Mouse (Mus musculus): Measurements from ENCODE around the gene Cep170b. TPM values are rescaled to one million over a fixed set of nuclear protein-coding genes. Genes with fewer than 3 reads are reported as not detected.

Gene Cep170b
- polyA plus RNA-seq, 1 experiment = 28.8 TPM

- H3K4me1 ChIP-seq (ENCODE audit: control insufficient read depth, insufficient read depth, low read length) = no peaks in the 10 kb centered on the region
- no peaks in the 10 kb centered on the region for H3K36me3 ChIP-seq (ENCODE audit: control insufficient read depth, insufficient read depth, low read length)
- H3K27ac ChIP-seq (ENCODE audit: control insufficient read depth, insufficient read depth, low read depth, low read length) = no peak overlapping the region
- no peak for TF ChIP-seq CTCF (IDR thresholded peaks at IDR 0.05; ENCODE audit: control insufficient read depth, insufficient read depth, insufficient replicate concordance, low read depth, low read length)
- no peak for TF ChIP-seq POLR2A (IDR thresholded peaks at IDR 0.05; ENCODE audit: control insufficient read depth, low read depth, low read length)
- H3K4me3 ChIP-seq (ENCODE audit: control insufficient read depth, low read depth, low read length) = no peak overlapping the region
- no peaks in the 10 kb centered on the region for H3K27me3 ChIP-seq (ENCODE audit: control insufficient read depth, insufficient read depth, low read length)
These were observed 52.1 kb downstream of the Cep170b start for GRCm38 (mm10) chr12:112772306-112772705.

GRCm38 (mm10) chr12:112773366-112773765, 53.1 kb downstream of the Cep170b start:
- Histone ChIP-seq H3K36me3 (ENCODE audit: control insufficient read depth, insufficient read depth, low read length) (no peaks in the 10 kb centered on the region), H3K4me1 (ENCODE audit: control insufficient read depth, insufficient read depth, low read length) (no peaks in the 10 kb centered on the region), H3K27me3 (ENCODE audit: control insufficient read depth, insufficient read depth, low read length) (no peaks in the 10 kb centered on the region), H3K4me3 (ENCODE audit: control insufficient read depth, low read depth, low read length) (no peak overlapping the region), H3K27ac (ENCODE audit: control insufficient read depth, insufficient read depth, low read depth, low read length) (no peak overlapping the region)
- no peak for TF ChIP-seq CTCF (IDR thresholded peaks at IDR 0.05; ENCODE audit: control insufficient read depth, insufficient read depth, insufficient replicate concordance, low read depth, low read length)

DNA sequence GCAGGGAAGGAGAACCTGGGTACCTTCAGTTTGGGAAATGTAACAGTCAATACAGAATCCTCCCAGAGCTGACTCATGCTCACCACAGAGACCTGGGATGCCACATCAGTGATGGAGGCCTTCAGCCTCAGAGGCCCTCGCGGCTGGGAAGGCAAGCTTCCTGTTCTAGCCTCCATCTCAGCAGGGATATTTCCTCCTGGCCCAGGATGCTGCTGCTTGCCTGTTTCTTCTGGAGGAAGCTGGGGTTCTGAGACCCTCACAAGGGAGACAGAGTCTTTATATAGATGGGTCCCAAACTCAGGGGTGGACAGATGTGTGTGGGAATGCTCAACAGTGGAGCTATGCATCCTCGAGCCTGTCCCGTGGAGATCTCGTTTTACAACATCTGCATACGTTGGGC, 53.8 kb downstream of the Cep170b start:
- Histone ChIP-seq H3K36me3 (ENCODE audit: control insufficient read depth, insufficient read depth, low read length) (no peaks in the 10 kb centered on the region), H3K4me3 (ENCODE audit: control insufficient read depth, low read depth, low read length) (no peak overlapping the region), H3K27me3 (ENCODE audit: control insufficient read depth, insufficient read depth, low read length) (no peaks in the 10 kb centered on the region), H3K4me1 (ENCODE audit: control insufficient read depth, insufficient read depth, low read length) (no peaks in the 10 kb centered on the region), H3K27ac (ENCODE audit: control insufficient read depth, insufficient read depth, low read depth, low read length) (no peak overlapping the region)
- TF ChIP-seq POLR2A (IDR thresholded peaks at IDR 0.05; ENCODE audit: control insufficient read depth, low read depth, low read length) = no peak

GRCm38 (mm10) chr12:112774481-112774880, 54.2 kb downstream of the Cep170b start:
- TF ChIP-seq CTCF (IDR thresholded peaks at IDR 0.05; ENCODE audit: control insufficient read depth, insufficient read depth, insufficient replicate concordance, low read depth, low read length) (no peak), POLR2A (IDR thresholded peaks at IDR 0.05; ENCODE audit: control insufficient read depth, low read depth, low read length) (no peak)
- Histone ChIP-seq H3K27me3 (ENCODE audit: control insufficient read depth, insufficient read depth, low read length) (no peaks in the 10 kb centered on the region), H3K36me3 (ENCODE audit: control insufficient read depth, insufficient read depth, low read length) (no peaks in the 10 kb centered on the region), H3K4me1 (ENCODE audit: control insufficient read depth, insufficient read depth, low read length) (no peaks in the 10 kb centered on the region), H3K27ac (ENCODE audit: control insufficient read depth, insufficient read depth, low read depth, low read length) (no peak overlapping the region), H3K4me3 (ENCODE audit: control insufficient read depth, low read depth, low read length) (no peak overlapping the region)

- H3K27me3 ChIP-seq (ENCODE audit: control insufficient read depth, insufficient read depth, low read length) = no peaks in the 10 kb centered on the region
- H3K4me3 ChIP-seq (ENCODE audit: control insufficient read depth, low read depth, low read length) = no peak overlapping the region
- no peak overlapping the region for H3K27ac ChIP-seq (ENCODE audit: control insufficient read depth, insufficient read depth, low read depth, low read length)
- no peaks in the 10 kb centered on the region for H3K36me3 ChIP-seq (ENCODE audit: control insufficient read depth, insufficient read depth, low read length)
- TF ChIP-seq POLR2A (IDR thresholded peaks at IDR 0.05; ENCODE audit: control insufficient read depth, low read depth, low read length) = no peak
- TF ChIP-seq CTCF (IDR thresholded peaks at IDR 0.05; ENCODE audit: control insufficient read depth, insufficient read depth, insufficient replicate concordance, low read depth, low read length) = no peak
- H3K4me1 ChIP-seq (ENCODE audit: control insufficient read depth, insufficient read depth, low read length) = no peaks in the 10 kb centered on the region
These were observed 70.8 kb downstream of the Cep170b start for GRCm38 (mm10) chr12:112791026-112791425.

- Histone ChIP-seq H3K4me3 (ENCODE audit: control insufficient read depth, low read depth, low read length) (no peak overlapping the region), H3K36me3 (ENCODE audit: control insufficient read depth, insufficient read depth, low read length) (no peaks in the 10 kb centered on the region), H3K4me1 (ENCODE audit: control insufficient read depth, insufficient read depth, low read length) (no peaks in the 10 kb centered on the region), H3K27me3 (ENCODE audit: control insufficient read depth, insufficient read depth, low read length) (no peaks in the 10 kb centered on the region), H3K27ac (ENCODE audit: control insufficient read depth, insufficient read depth, low read depth, low read length) (no peak overlapping the region)
- TF ChIP-seq POLR2A (IDR thresholded peaks at IDR 0.05; ENCODE audit: control insufficient read depth, low read depth, low read length) (peak; percentile 26; the same call in 1 of the 2 replicates), CTCF (IDR thresholded peaks at IDR 0.05; ENCODE audit: control insufficient read depth, insufficient read depth, insufficient replicate concordance, low read depth, low read length) (no peak)
These were observed 73.5 kb downstream of the Cep170b start for GRCm38 (mm10) chr12:112793601-112794355.

DNA sequence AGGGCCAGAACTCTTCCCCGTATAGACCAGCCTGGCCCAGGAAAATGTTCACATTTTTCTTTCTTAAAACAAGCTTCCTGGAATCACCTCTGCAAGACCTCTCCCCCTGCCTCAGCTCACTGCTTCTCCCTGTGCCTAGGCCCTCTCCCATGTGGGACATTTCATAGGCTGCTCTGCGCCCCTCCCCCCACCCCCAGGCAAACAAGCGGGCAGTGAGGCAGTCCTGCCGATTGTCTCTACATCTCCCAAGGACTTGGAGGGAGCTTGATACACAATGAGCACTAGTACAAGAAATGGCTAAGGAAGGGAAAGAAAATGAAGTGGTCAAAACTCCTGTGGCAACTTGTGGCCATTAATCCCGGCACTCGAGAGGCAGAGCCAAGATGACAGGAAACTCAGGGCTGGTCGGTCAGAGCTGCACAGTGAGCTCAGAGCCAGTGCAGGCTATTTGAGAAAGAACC, 74.1 kb downstream of the Cep170b start:
- H3K36me3 ChIP-seq (ENCODE audit: control insufficient read depth, insufficient read depth, low read length) = no peaks in the 10 kb centered on the region
- H3K27me3 ChIP-seq (ENCODE audit: control insufficient read depth, insufficient read depth, low read length) = no peaks in the 10 kb centered on the region
- TF ChIP-seq CTCF (IDR thresholded peaks at IDR 0.05; ENCODE audit: control insufficient read depth, insufficient read depth, insufficient replicate concordance, low read depth, low read length) (no peak), POLR2A (IDR thresholded peaks at IDR 0.05; ENCODE audit: control insufficient read depth, low read depth, low read length) (no peak)
- H3K27ac ChIP-seq (ENCODE audit: control insufficient read depth, insufficient read depth, low read depth, low read length) = no peak overlapping the region
- H3K4me1 ChIP-seq (ENCODE audit: control insufficient read depth, insufficient read depth, low read length) = no peaks in the 10 kb centered on the region
- H3K4me3 ChIP-seq (ENCODE audit: control insufficient read depth, low read depth, low read length) = no peak overlapping the region

All from testis, adult 2 months (tissue).